In the genomic region with DNA sequence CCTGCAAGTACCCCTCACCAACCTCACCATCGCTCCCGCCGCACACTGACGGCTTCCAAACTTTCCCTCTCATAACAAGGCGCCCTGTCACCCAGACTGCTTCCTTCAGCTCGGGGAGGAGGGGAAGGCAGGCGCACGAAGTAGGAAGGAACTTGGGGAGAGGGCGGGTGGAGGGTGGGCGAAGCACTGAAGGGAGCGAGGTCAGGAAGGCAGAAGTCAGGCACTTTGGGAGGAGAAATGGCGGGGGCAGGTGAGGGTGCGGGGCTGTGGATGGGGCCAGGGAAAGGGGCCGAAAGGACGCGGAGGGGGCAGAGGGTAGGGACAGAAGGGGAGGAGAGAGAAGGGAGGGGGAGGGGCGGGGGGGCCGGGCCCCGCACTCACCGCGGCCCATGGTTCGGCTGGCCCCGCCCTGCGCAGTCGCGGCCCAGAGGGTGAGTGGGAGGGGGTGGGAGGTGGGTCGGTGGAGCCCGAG, we compare ENCODE assay signal across 8 mouse cellular contexts. TPM values are rescaled to one million over a fixed set of nuclear protein-coding genes. Genes with fewer than 3 reads are reported as not detected.
DNase-seq lines count a peak whose midpoint lies in the region; ATAC-seq and TF ChIP-seq lines count a peak whose summit lies in the region.

No protein-coding gene starts in this region.

- H3K27ac ChIP-seq in liver, adult 2 months (replicated peaks; ENCODE audit: insufficient read depth, low read depth, low read length), result peak overlapping the region; percentile 96
- peak overlapping the region; percentile 78 for H3K27ac ChIP-seq in bone marrow, adult 2 months (ENCODE audit: control insufficient read depth, insufficient read depth, low read depth, low read length, poor library complexity)
- H3K27ac ChIP-seq in forebrain, embryonic 13.5 days, result peak overlapping the region; percentile 98
- H3K27ac ChIP-seq in intestine, embryonic 16.5 days (ENCODE audit: low read length), result peak overlapping the region; percentile 99
- peak overlapping the region; percentile 100 for H3K27ac ChIP-seq in stomach, embryonic 16.5 days (ENCODE audit: low read length)

- peak overlapping the region; percentile 86 for H3K9ac ChIP-seq in liver, adult 2 months (ENCODE audit: low read depth, low read length)
- H3K9ac ChIP-seq in forebrain, embryonic 13.5 days, result peak overlapping the region; percentile 86
- peak overlapping the region; percentile 85 for H3K9ac ChIP-seq in intestine, embryonic 16.5 days (ENCODE audit: low read depth, low read length)
- H3K9ac ChIP-seq in stomach, embryonic 16.5 days (ENCODE audit: low read length), result peak overlapping the region; percentile 89

- H3K9me3 ChIP-seq in forebrain, embryonic 13.5 days (replicated peaks), result no peaks in the 10 kb centered on the region
- H3K9me3 ChIP-seq in intestine, embryonic 16.5 days (ENCODE audit: control insufficient read depth, low read length), result no peaks in the 10 kb centered on the region
- no peaks in the 10 kb centered on the region for H3K9me3 ChIP-seq in stomach, embryonic 16.5 days (replicated peaks; ENCODE audit: control insufficient read depth, low read length)

- H3K4me2 ChIP-seq in forebrain, embryonic 13.5 days, result peak overlapping the region; percentile 88
- H3K4me2 ChIP-seq in intestine, embryonic 16.5 days (ENCODE audit: low read depth, low read length), result peak overlapping the region; percentile 71
- H3K4me2 ChIP-seq in stomach, embryonic 16.5 days (ENCODE audit: low read depth, low read length), result peak overlapping the region; percentile 73

- ATAC-seq in forebrain, embryonic 13.5 days, result peak; percentile 1; the same call in 1 of the 2 replicates
- no peak; the same call in 1 of the 2 replicates for ATAC-seq in intestine, embryonic 16.5 days
- peak; percentile 25 for ATAC-seq in stomach, embryonic 16.5 days (ENCODE audit: insufficient read depth, low FRiP score)
- no peak for ATAC-seq in cerebellum, adult (ENCODE audit: insufficient number of reproducible peaks, low FRiP score, low TSS enrichment)

- 0 out of 2 replicates have a peak, but pooled peaks have one; percentile 5 for TF ChIP-seq POLR2A in liver, adult 2 months (IDR thresholded peaks at IDR 0.05; ENCODE audit: extremely low read depth, insufficient read depth, low read length)
- TF ChIP-seq POLR2A in bone marrow, adult 2 months (IDR thresholded peaks at IDR 0.05; ENCODE audit: borderline replicate concordance, control insufficient read depth, low read depth, low read length), result peak; percentile 57; the same call in 1 of the 2 replicates

- H3K79me2 ChIP-seq in liver, adult 2 months (ENCODE audit: control insufficient read depth, insufficient read depth, low read length), result peaks cover 19% of the 10 kb centered on the region; the same call in 1 of the 2 replicates

- under 1% methylated on average over 23 of the region's 28 CpGs for WGBS in liver, adult 2 months
- 1% methylated on average over 27 of the region's 28 CpGs for WGBS in bone marrow, adult 2 months
- 0% methylated on average over 18 of the region's 28 CpGs for WGBS in forebrain, embryonic 13.5 days
- 0% methylated on average over 21 of the region's 28 CpGs for WGBS in intestine, embryonic 16.5 days
- WGBS in stomach, embryonic 16.5 days, result 0% methylated on average over 23 of the region's 28 CpGs

- H3K4me1 ChIP-seq in liver, adult 2 months (ENCODE audit: control insufficient read depth, insufficient read depth, low read length), result peaks cover 25% of the 10 kb centered on the region
- H3K4me1 ChIP-seq in bone marrow, adult 2 months (ENCODE audit: control insufficient read depth, insufficient read depth, low read length), result no peaks in the 10 kb centered on the region; the same call in 1 of the 2 replicates
- peaks cover 75% of the 10 kb centered on the region for H3K4me1 ChIP-seq in forebrain, embryonic 13.5 days
- peaks cover 49% of the 10 kb centered on the region for H3K4me1 ChIP-seq in intestine, embryonic 16.5 days (ENCODE audit: control insufficient read depth, insufficient read depth, low read length)
- H3K4me1 ChIP-seq in stomach, embryonic 16.5 days (ENCODE audit: control insufficient read depth, insufficient read depth, low read length), result peaks cover 58% of the 10 kb centered on the region

- no peaks in the 10 kb centered on the region for H3K27me3 ChIP-seq in liver, adult 2 months (ENCODE audit: control insufficient read depth, insufficient read depth, low read length)
- no peaks in the 10 kb centered on the region for H3K27me3 ChIP-seq in forebrain, embryonic 13.5 days
- H3K27me3 ChIP-seq in intestine, embryonic 16.5 days (replicated peaks; ENCODE audit: control insufficient read depth, insufficient read depth, low read length), result no peaks in the 10 kb centered on the region
- H3K27me3 ChIP-seq in stomach, embryonic 16.5 days (ENCODE audit: control insufficient read depth, insufficient read depth, low read length), result no peaks in the 10 kb centered on the region

- TF ChIP-seq CTCF in liver, adult 2 months (IDR thresholded peaks at IDR 0.05; ENCODE audit: low read depth, low read length), result no peak
- TF ChIP-seq CTCF in bone marrow, adult 2 months (IDR thresholded peaks at IDR 0.05; ENCODE audit: control insufficient read depth, insufficient read depth, low read length), result no peak; the same call in 1 of the 2 replicates

- DNase-seq in liver, adult 2 months (ENCODE audit: extremely low read depth, low read depth, low spot score), result peak; percentile 61
- DNase-seq in liver, result no peak
- DNase-seq in lung, postnatal 14 days, result peak; percentile 65

- peak overlapping the region; percentile 80 for H3K4me3 ChIP-seq in liver, adult 2 months (ENCODE audit: insufficient read depth, low read depth, low read length)
- H3K4me3 ChIP-seq in bone marrow, adult 2 months (replicated peaks; ENCODE audit: control insufficient read depth, low read depth, low read length), result peak overlapping the region; percentile 87
- peak overlapping the region; percentile 68 for H3K4me3 ChIP-seq in forebrain, embryonic 13.5 days
- peak overlapping the region; percentile 75 for H3K4me3 ChIP-seq in intestine, embryonic 16.5 days (ENCODE audit: low read length)
- peak overlapping the region; percentile 63 for H3K4me3 ChIP-seq in stomach, embryonic 16.5 days (replicated peaks; ENCODE audit: low read length)

- H3K36me3 ChIP-seq in liver, adult 2 months (ENCODE audit: control insufficient read depth, insufficient read depth, low read length), result peaks cover 9% of the 10 kb centered on the region
- peaks cover 43% of the 10 kb centered on the region for H3K36me3 ChIP-seq in forebrain, embryonic 13.5 days (ENCODE audit: poor library complexity, severe bottlenecking)
- H3K36me3 ChIP-seq in intestine, embryonic 16.5 days (ENCODE audit: control insufficient read depth, insufficient read depth, low read length), result peaks cover 23% of the 10 kb centered on the region
- peaks cover 13% of the 10 kb centered on the region for H3K36me3 ChIP-seq in stomach, embryonic 16.5 days (ENCODE audit: control insufficient read depth, insufficient read depth, low read length)

RNA-seq across cellular contexts. Expression of gene Mbd6, which starts 0.5 kb away (rescaled TPM):
- total RNA-seq in liver, adult 2 months (2014; rRNA removed), result 1.0 and 2.6 TPM in 2 replicates
- polyA plus RNA-seq in liver, adult 2 months (2012; rRNA removed), result 14.4 and 19.2 TPM in 2 replicates
- polyA plus RNA-seq in bone marrow, adult 2 months (2011; ENCODE audit: insufficient read depth, insufficient read length, low replicate concordance, missing spikeins), result 75.9 and 131 TPM in 2 replicates
- 13.6 and 16.7 TPM in 2 replicates for polyA plus RNA-seq in forebrain, embryonic 13.5 days (2015; fragmentation: Nextera tagmentation; extraction: Ambion mirVana)
- polyA plus RNA-seq in intestine, embryonic 16.5 days (2015; fragmentation: Nextera tagmentation; extraction: Ambion mirVana), result 9.9 and 11.1 TPM in 2 replicates
- 8.6 and 11.6 TPM in 2 replicates for polyA plus RNA-seq in stomach, embryonic 16.5 days (2015; fragmentation: Nextera tagmentation; extraction: Ambion mirVana)

RNA-seq across cellular contexts. Expression of gene Dctn2, which starts 22.2 kb away (rescaled TPM):
- total RNA-seq in liver, adult 2 months (2014; rRNA removed), result 71.3 and 78.5 TPM in 2 replicates
- polyA plus RNA-seq in liver, adult 2 months (2012; rRNA removed), result 122 and 132 TPM in 2 replicates
- 68.6 and 115 TPM in 2 replicates for polyA plus RNA-seq in bone marrow, adult 2 months (2011; ENCODE audit: insufficient read depth, insufficient read length, low replicate concordance, missing spikeins)
- 262 and 282 TPM in 2 replicates for polyA plus RNA-seq in forebrain, embryonic 13.5 days (2015; fragmentation: Nextera tagmentation; extraction: Ambion mirVana)
- 162 and 170 TPM in 2 replicates for polyA plus RNA-seq in intestine, embryonic 16.5 days (2015; fragmentation: Nextera tagmentation; extraction: Ambion mirVana)
- 171 and 173 TPM in 2 replicates for polyA plus RNA-seq in stomach, embryonic 16.5 days (2015; fragmentation: Nextera tagmentation; extraction: Ambion mirVana)

RNA-seq across cellular contexts. Expression of gene Mars, which starts 23.2 kb away (rescaled TPM):
- total RNA-seq in liver, adult 2 months (2014; rRNA removed), result 59.6 and 67.3 TPM in 2 replicates
- 65.6 and 70.7 TPM in 2 replicates for polyA plus RNA-seq in liver, adult 2 months (2012; rRNA removed)
- polyA plus RNA-seq in bone marrow, adult 2 months (2011; ENCODE audit: insufficient read depth, insufficient read length, low replicate concordance, missing spikeins), result 41.6 and 85.0 TPM in 2 replicates
- 137 and 138 TPM in 2 replicates for polyA plus RNA-seq in forebrain, embryonic 13.5 days (2015; fragmentation: Nextera tagmentation; extraction: Ambion mirVana)
- polyA plus RNA-seq in intestine, embryonic 16.5 days (2015; fragmentation: Nextera tagmentation; extraction: Ambion mirVana), result 96.8 and 108 TPM in 2 replicates
- polyA plus RNA-seq in stomach, embryonic 16.5 days (2015; fragmentation: Nextera tagmentation; extraction: Ambion mirVana), result 98.9 and 104 TPM in 2 replicates

RNA-seq across cellular contexts. Expression of gene Kif5a, which starts 25.2 kb away (rescaled TPM):
- 0.55 and 0.74 TPM in 2 replicates for total RNA-seq in liver, adult 2 months (2014; rRNA removed)
- polyA plus RNA-seq in liver, adult 2 months (2012; rRNA removed), result 5.0 and 10.7 TPM in 2 replicates
- 1.7 and 2.3 TPM in 2 replicates for polyA plus RNA-seq in bone marrow, adult 2 months (2011; ENCODE audit: insufficient read depth, insufficient read length, low replicate concordance, missing spikeins)
- 45.4 and 47.6 TPM in 2 replicates for polyA plus RNA-seq in forebrain, embryonic 13.5 days (2015; fragmentation: Nextera tagmentation; extraction: Ambion mirVana)
- 5.2 and 5.3 TPM in 2 replicates for polyA plus RNA-seq in intestine, embryonic 16.5 days (2015; fragmentation: Nextera tagmentation; extraction: Ambion mirVana)
- polyA plus RNA-seq in stomach, embryonic 16.5 days (2015; fragmentation: Nextera tagmentation; extraction: Ambion mirVana), result 6.5 and 6.7 TPM in 2 replicates

RNA-seq across cellular contexts. Expression of gene Arhgap9, which starts 33.4 kb away (rescaled TPM):
- total RNA-seq in liver, adult 2 months (2014; rRNA removed), result 1.5 and 2.0 TPM in 2 replicates
- 1.8 and 2.1 TPM in 2 replicates for polyA plus RNA-seq in liver, adult 2 months (2012; rRNA removed)
- polyA plus RNA-seq in bone marrow, adult 2 months (2011; ENCODE audit: insufficient read depth, insufficient read length, low replicate concordance, missing spikeins), result 30.1 and 77.2 TPM in 2 replicates
- polyA plus RNA-seq in forebrain, embryonic 13.5 days (2015; fragmentation: Nextera tagmentation; extraction: Ambion mirVana), result 0.39 and 0.72 TPM in 2 replicates
- polyA plus RNA-seq in intestine, embryonic 16.5 days (2015; fragmentation: Nextera tagmentation; extraction: Ambion mirVana), result 7.9 and 9.0 TPM in 2 replicates
- polyA plus RNA-seq in stomach, embryonic 16.5 days (2015; fragmentation: Nextera tagmentation; extraction: Ambion mirVana), result 4.2 and 6.6 TPM in 2 replicates

Comparison
In these comparisons a context has a peak if more than half of its experiments do, and no peak if none do; other contexts are left out.
1. ATAC-seq: peak in forebrain, embryonic 13.5 days (single experiment) and stomach, embryonic 16.5 days (single experiment); none in intestine, embryonic 16.5 days (single experiment) and cerebellum, adult (single experiment).
2. Peak in every context shown above with its lines, with median percentiles within 50 percentile points of each other: H3K27ac ChIP-seq, H3K4me3 ChIP-seq, H3K9ac ChIP-seq and H3K4me2 ChIP-seq.